Mouse (Mus musculus): ENCODE data around the gene Arl8a.
A peak's percentile ranks its signal among the peaks of the same experiment; 100 is the strongest.

Arl8a gene

GRCm38 (mm10) chr1:135133678-135134435 lies 12.8 kb upstream of the Arl8a start:
- no peak for DNase-seq (ENCODE audit: low spot score in 2 of 2)

DNA sequence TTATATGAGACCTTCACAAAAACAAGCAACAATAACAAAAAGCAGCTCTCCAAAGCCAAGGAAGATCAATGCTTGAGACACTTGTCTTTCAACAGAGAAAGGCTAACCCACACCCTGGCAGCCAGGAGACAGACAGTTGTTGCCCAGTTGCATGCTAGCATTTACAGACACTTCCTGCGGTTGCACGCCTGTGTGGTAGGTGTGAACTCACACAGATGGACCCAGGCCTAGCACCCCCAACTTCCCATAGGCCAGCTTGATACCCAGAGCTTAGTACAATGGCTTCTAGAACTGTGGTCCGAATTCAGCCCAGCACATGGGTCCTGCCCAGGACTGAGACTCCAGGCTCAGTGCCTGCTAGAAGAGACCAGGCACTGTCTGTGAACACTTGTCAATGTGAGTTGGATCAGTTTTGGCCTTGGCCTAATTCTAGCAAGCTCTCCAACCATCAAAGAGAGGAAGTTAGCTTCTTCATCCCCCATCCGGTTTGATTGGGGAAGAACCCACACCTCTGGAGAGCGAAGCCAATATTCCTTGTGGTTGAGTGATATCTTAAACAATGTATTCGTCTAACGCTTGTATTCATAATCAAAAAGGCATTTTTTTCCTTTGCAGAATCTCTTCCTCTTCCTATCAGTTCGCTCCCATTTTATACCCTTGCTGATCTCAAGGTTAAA lies 11.4 kb upstream of the Arl8a start:
- DNase-seq (ENCODE audit: low spot score in 2 of 2): no peak

DNA sequence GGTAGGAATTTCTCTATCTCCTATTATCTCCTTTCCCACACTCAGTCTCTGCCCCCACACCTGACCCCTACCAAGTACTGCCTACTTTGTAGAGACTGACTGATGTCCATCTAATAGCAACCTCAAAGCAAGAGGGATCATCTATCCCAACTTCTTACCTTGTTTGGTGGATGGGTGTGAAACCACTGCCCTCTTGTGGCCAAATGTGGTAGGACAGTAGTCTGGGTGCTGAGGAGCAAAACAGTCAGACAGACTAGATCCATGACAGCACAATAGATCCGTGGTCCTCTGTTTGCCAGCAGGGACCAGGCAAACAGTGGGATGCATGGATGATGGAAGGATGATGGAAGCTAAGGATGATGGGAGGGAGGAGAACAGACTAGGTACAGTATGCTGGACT lies 10.1 kb upstream of the Arl8a start:
- DNase-seq (ENCODE audit: low spot score in 2 of 2): peak in 1 of 2 experiments; percentile 78

- no peak for DNase-seq (ENCODE audit: low spot score in 2 of 2)
Observed at GRCm38 (mm10) chr1:135139906-135140305, 6.7 kb upstream of the Arl8a start.

DNA sequence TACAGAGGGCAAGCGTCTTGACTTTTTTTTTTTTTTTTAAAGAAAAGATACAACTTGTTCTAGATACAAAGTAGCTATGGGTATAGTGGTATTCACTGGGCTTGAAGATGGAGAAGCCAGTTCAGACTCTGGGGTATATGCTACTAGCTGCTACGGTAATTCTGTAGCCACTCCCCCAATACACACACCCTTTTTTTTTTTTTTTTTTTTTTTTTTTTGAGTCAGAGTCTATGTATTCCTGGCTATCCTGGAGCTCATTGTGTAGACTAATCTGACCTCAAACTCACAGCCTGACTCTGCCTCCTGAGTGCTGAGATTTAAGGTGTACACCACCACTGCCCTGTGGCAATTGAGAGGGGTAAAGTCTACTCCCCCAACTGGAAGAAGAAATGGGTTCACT lies 4.2 kb upstream of the Arl8a start:
- no peak for DNase-seq (ENCODE audit: low spot score in 2 of 2)

- no peak for DNase-seq (ENCODE audit: low spot score in 2 of 2)
Observed at GRCm38 (mm10) chr1:135143940-135144339, 2.7 kb upstream of the Arl8a start.

GRCm38 (mm10) chr1:135146946-135147701 lies 500 bp downstream of the Arl8a start:
- peak in 1 of 2 experiments; percentile 80 for DNase-seq (ENCODE audit: low spot score in 2 of 2)

DNA sequence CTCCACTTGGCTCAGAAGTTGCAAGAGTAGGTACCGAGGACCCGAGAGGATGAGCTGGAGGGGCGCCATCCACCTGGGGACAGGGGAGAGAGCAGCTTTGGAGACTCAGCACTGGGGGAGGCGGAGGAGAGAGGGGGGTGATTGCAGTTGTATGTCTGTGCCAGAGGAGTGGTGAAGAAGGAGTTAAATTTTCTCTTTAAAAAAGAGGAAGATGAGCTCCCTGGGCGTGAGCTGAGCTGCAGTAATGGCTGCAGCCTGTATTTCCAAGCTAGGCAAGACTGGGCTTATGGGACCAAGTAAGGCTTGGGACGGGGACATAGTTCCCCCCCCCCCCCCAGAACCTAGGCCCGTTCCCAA lies 1.1 kb downstream of the Arl8a start:
- DNase-seq (ENCODE audit: low spot score in 2 of 2): no peak

GRCm38 (mm10) chr1:135148476-135148875 lies 1.9 kb downstream of the Arl8a start:
- DNase-seq (ENCODE audit: low spot score in 2 of 2): no peak

- no peak for DNase-seq (ENCODE audit: low spot score in 2 of 2)
Observed at GRCm38 (mm10) chr1:135148996-135149395, 2.4 kb downstream of the Arl8a start.

- no peak for DNase-seq (ENCODE audit: low spot score in 2 of 2)
Observed at GRCm38 (mm10) chr1:135154011-135154410, 7.4 kb downstream of the Arl8a start.

DNA sequence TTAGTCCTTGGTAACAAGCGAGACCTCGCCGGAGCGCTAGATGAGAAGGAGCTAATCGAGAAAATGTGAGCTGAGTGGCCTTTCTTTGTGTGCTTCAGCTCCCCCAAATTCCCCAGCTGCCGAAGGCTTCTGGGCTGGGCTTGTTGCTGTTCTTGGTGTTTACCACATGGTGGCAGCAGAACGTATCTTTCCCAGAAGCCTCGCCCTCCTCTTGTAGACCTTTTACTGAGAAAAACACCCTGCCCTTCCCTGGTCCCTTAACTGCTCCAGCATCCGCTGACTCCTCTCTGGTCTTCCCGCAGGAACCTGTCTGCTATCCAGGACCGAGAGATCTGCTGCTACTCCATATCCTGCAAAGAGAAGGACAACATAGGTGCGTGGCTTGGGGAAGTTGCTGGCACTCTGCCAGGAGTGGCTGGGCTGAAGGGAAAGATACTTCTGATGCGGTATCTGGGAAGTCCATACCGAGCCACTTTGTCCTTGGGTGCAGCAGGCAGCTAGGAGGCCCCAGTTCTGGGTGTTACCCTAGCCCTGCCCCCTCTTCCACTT lies 7.9 kb downstream of the Arl8a start:
- DNase-seq (ENCODE audit: low spot score in 2 of 2): peak; percentile 79 to 91

DNA sequence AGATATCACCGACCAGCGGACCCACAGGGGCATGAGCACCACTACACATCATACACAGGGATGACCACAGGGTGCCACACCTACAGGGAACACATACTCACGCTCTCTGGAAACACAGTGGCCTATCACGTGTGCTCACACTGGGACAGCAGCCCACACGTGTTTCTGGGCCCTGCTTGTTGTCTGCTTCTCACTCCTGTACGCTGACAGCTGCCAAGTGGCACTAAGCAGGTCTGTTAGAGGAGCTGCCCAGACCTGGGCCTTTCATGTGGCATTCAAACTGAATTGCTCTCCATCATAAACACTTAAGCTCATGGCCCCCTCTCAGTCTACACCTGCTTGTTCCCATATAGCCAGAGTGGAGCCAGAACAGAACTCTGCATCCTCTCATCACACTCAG lies 9.7 kb downstream of the Arl8a start:
- no peak for DNase-seq (ENCODE audit: low spot score in 2 of 2)

DNA sequence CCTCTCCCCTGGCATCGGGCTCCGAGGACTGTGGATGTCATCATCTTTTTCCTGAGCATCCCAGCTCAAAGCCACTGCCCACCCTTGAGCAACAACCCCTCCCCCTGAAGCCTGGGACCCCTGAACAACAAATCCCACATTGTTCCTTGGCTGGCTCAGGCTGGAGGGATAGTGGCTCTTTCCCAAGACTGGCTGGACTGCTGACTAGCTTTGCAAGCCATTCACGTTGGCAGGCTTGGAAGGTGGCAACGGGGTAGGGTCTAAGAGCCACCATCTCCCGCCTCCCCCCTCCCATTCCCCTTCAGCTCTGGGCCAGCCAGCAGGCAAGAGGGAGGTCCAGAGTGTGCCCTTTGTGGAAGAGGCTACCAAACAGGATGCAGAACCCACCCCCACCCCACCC lies 12.0 kb downstream of the Arl8a start:
- peak in 1 of 2 experiments; percentile 59 for DNase-seq (ENCODE audit: low spot score in 2 of 2)

GRCm38 (mm10) chr1:135159074-135159473 lies 12.4 kb downstream of the Arl8a start:
- peak in 1 of 2 experiments; percentile 62 for DNase-seq (ENCODE audit: low spot score in 2 of 2)

DNA sequence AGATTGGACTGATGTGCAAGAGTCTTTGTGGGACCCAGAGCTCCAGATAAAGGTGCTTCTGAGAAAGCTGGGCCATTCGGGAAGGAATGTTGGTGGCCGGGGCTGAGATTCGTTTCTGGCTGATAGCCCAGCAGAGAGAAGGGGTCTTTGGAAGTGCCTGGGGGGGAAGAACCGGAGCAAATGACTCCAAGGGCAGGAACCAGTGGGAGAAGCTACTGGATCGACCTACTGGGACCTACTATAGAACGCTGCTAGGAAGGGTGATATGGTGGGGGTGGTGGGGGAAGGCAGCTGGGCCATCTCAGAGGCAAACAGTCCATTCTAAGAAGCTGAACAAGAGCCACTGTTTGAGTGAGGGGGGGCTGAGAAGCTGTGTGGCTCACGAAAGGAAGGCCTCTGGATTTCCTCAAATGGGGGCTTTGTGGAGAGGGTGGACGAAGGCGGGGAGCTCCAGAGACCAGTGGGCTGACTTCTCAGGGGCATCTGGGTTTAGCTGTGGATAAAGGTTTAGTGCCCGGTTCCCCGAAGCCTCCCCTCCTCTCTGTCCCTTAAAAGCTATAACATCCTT lies 13.0 kb downstream of the Arl8a start:
- no peak for DNase-seq (ENCODE audit: low spot score in 2 of 2)

GRCm38 (mm10) chr1:135160411-135161050 lies 13.9 kb downstream of the Arl8a start:
- no peak for DNase-seq (ENCODE audit: low spot score in 2 of 2)

DNA sequence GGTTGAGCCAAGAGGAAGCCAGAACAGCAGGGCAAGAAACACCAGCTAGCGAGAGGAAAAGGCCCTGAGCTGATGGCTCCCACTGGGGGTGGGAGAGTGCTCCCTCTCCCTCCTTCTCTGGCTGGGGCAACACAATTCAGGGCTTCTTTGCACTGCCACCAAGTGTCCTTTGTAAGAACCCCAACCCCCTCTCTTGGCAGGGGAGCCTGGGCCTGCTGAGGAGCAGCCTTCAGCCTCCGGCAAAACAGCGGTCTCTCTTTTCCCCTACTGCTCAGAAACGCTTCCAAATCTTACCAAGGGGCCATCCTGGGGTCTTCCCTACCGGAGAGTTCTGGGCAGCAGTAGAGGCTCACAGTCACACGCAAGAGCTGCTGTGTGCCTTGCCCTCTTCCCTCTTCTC lies 16.1 kb downstream of the Arl8a start:
- peak in 1 of 2 experiments; percentile 59 for DNase-seq (ENCODE audit: low spot score in 2 of 2)

GRCm38 (mm10) chr1:135167435-135167834 lies 20.8 kb downstream of the Arl8a start, which contains the start of gene Gpr37l1:
Gpr37l1 (minus strand) TSS chr1:135167681.
- DNase-seq (ENCODE audit: low spot score in 2 of 2): no peak

DNA sequence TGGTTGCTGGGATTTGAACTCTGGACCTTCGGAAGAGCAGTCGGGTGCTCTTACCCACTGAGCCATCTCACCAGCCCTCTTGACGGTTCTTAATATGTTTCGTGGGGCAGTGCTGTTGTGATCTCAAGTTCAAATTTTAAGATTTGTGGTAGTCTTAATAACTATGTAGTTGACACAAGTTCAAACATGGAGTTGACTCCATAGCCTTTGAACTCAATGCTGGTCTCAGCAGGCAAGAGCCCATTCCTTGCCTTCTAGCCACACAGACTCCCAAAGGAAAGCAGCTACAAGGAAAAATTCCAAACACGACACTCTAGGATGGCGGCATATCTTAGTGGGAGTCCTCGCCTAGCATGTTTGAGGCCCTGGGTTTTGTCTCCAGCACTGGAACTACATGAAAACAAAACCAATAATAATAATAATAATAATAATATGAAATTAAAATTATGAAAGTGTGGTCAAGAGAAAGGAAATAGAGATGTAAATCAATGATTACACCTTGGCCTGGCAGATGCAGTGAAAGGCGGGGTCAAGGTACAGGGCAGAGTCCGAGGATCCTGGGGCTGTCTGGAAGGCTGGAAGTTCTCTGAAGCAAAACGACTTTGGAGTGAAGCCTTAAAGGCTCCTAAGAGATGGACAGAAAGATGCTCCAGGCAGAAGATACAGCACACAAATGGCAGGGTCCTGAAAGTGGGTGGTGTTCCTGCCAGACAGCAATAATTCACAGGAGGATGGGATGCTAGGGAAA lies 22.0 kb downstream of the Arl8a start:
- DNase-seq (ENCODE audit: low spot score in 2 of 2): no peak

Data from left cerebral cortex, adult 9 months (tissue).